Mouse (Mus musculus): Measurements from ENCODE around the gene Smim20.

DNA sequence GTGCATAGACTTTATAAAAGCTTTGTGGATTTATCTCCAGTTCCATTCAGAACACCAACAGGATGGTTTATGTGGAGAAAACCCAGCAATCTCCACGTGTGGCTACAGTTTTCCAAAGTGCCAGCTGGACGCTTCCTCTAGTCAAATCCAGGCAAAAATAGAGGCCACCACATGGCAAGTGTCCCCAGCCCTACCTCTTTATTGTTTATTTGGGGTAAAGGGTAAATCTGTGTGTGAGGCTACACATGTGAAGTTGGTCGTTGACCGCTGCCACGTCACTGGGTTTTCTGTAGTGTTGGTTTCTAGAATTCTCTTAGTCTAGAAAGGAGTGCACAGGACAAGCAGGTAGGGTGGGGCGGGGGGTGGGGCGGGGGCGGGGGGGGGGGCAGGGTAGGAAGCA, 30.1 kb upstream of the Smim20 start:
- TF ChIP-seq CTCF (IDR thresholded peaks at IDR 0.05; ENCODE audit: insufficient read depth, low read depth, low read length) (no peak), POLR2A (IDR thresholded peaks at IDR 0.05; ENCODE audit: insufficient read depth, low read depth, low read length) (no peak)

Data from olfactory bulb, adult 2 months (tissue).